Mouse (Mus musculus) CD4-positive helper T cell, adult 2 months (primary cell): ENCODE measurements around the gene Alox5ap.

Source experiments
- DNase-seq: peaks from one replicate; pipeline ENCODE4 v3.0.0-alpha.2; 2012; ENCODE audit warnings: low read depth, missing footprints, low spot score

Gene Alox5ap

DNA sequence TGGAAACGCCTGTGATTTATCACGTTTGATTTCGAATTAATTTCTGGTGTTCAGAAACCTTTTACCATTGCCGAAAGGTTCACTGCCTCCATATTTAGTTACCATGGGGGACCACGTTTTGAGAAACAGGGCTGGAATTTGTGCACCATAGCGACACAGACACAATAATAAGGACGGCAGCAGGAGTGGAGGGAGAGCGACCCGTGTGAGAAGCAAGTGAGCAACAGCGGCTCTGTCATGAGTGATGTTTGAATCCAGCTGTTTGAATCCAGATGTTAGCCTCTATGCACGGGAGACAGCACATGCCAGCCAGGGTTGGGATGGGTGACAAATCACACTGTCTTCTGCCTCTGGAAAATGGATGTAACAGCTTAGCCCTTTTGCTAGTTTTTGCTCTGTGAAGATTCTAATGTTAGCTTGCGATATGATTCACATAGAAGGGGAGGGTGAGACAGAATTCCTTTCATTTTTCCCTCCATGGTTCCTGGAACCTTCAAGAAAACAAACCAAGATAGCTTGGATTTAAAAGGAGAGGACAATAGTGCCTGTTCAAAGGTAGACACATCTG lies 50.0 kb downstream of the Alox5ap start:
- DNase-seq: no peak

DNA sequence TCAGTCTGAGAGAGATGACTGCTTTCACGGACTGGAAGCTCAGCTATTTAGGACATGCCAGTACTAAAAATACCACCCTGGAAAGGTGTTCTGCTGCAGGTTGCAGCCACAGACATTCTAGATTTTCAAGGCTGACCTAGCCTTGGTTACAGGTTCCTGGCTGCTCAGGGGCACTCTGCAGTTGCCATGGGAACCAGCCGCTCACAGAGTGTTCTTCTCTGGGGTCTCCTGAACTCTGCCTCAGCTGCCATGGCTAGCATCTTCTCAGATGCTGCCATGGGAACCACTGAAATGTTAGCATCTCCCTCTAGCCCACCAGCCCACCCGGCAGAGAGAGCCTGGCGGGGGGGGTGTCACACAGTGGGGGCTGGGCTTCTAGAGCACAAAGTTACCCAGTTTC lies 52.4 kb downstream of the Alox5ap start:
- DNase-seq: no peak

DNA sequence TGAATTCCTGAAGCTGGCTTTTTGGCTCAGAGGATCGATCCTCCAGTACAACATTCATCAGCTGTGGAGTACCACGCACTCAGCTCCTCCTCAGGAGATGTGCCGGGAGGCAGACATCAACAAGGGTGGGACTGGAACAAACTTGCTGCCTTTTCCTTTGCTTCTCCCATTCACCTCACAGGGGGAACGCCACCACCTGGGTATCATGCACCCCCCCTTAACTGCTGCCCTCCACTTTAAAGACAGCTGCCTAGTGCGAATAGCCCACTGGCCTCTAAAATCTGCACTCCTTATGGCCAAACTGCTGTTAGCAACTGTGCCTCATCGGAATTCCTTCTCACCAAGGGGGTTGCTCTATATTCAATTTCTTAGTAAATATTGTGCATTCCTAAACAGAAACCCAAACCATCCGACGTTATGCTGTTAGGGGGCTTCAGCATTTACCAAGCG lies 55.3 kb downstream of the Alox5ap start:
- DNase-seq: no peak

DNA sequence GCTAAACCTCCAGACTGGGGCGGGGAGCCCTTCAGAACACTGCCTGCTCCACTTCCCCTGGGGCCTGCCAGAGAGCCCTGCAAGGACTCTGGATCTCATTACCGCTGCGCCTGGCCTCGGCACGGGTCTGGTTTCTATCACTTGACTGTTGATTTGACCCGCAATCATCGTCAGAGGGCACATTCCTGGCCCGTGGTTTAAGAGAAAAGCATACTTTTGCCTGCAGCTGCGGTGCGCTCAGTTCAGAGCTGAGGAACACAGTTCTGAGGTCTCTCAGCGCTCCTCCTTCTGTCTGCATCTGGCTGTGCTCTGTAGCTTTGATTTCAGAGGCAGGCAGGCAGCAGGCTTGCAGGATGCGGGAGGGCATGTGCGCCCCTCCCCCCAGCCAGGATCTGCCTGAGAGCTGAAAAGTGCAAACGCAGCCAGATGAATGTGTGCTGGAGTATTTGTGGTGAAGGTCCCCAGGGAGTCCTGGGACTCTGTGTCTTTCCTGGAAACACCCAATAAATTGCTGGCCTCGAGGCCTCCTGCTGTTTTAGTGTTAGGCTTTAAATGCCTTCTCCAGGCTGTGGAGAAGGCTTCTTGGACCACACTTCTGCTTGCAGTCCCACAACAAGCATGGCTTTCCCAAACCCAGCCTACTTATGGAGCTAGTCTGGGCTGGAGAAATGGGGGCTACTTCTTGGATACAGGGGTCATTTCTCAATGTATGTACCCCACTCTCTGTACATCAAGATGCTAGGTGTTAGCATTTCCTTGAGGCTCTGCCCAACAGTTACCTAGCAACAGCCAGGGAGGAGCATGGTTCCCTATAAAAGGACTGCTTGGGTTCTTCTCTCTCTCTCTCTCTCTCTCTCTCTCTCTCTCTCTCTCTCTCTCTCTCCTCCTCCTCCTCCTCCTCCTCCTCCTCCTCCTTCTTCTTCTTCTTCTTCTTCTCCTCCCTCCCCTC lies 56.2 kb downstream of the Alox5ap start:
- DNase-seq: peak; percentile 73

DNA sequence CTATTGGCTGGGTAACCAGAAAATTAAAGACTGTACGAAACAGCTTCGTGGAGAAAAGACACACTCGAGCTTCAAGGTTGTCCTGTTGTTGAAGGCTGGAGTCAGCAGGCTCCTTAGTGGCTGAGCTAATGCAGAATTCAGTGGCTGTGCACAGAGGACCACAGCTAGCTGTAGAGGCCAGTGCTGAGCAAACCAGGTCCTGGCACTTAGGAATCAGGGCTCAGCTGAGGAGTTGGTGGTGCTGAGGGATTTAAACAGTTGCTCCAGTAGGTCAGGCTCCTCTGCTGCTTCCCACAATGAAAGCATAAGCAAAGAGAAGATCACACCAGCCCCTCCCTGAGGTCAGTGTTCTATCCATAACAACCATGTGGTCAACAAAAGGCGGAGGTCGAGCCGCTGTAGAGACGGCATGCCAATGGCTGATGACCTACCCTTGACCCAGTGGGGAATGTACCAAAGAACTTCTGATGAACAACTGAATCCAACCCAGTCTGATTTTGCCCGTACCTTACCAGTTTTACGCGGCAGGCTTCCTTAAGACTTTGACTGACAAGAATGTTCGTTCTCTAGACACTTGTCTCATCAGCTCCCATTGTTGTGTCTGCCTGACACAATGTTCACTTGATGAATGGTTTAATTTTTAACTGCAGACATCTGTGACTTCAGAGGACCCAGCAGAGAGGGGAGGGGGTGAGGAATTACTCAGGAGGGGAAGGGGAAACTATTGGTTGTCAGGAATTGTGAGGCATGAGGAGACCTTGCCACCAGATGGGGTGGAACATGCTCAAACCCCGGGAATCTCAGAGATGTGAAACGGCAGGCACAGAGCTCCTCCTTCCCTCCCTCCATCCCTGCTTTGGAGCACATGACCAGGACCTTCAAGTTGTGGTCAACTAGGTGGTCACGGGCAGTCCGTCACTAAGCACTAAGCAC lies 57.6 kb downstream of the Alox5ap start:
- DNase-seq: no peak

DNA sequence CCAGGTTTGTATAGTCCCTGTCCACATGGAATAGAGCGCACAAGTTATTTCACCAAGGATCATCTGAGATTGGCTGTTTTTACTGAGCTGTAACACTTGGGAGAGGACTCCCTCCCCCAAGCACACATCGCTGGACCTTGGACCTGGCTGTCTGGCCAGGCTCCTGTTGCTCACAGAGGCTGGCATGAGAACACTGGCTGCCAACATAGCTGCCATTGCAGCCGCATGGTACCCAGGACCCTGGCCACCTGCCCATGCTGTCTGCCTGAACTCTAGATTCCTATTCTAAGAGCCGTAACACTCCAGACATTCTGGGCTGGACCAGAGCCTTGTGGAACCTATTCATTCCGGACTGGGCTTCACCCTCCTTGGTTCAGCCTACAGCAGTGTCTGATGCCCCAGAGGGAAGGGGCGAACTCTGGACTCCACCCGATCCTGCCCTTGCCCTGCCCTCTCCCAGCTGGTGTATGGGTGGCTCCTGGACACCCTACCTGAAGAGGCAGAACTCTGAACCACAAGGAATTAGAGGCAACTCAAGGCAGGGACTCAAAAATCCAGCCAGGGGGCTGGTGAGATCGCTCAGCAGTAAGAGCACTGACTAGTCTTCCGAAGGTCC lies 58.5 kb downstream of the Alox5ap start:
- no peak for DNase-seq

DNA sequence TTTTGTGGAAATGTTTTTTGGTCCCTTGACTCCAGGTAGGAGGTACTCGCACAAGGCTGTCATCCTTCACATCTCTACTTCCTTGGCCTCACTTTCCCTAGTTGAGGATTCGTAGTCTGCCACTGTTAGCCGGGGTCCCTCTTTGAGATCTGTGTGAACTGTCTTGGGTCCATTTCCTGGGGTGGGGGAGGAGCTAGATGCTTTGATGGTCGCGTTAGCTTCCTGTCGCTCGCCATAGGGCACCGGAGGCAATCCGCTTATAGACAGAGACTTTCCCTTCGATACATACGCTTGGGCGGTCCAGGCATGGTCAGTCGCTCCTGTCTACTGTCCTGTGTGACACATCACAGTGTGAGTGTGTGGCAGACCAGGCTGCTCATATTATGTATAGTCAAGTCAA lies 60.2 kb downstream of the Alox5ap start:
- DNase-seq: peak; percentile 59

DNA sequence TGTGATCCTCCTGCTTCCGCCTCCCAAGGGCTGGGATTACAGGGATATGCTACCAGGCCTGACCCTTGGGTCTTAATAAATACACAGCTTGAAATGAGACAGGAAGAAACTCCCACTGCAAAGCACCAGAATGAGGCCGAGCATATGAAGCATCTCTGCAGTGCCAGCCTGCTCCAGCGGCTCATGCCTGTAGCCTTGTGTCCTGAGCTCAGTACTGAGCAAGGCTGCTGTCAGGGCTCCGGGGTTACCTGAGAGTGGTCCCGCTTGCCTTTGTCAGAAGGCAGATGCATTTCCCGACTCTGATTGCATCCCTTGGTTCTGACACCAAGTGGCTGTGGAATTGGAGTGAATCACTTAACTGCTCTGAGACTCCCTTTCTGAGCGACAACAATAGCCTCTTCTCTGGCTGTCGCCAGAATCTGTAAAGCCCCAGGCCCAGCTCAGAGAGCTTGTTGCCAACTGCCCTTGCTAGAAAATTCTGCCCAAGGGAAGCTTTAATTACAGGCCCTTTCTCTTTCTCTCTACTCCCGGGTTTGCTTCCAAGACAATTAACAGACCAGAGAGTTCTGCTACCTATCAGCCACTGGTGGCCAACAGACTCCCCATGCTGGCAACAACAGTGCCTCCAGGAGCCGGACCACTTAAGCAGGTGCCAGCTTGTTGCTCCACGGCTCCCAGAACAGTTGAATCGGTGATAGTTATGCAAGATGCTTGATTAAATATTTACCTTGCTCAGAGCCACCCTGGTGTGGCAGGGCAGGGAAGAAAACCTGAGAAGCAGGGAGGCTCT lies 64.7 kb downstream of the Alox5ap start:
- no peak for DNase-seq

DNA sequence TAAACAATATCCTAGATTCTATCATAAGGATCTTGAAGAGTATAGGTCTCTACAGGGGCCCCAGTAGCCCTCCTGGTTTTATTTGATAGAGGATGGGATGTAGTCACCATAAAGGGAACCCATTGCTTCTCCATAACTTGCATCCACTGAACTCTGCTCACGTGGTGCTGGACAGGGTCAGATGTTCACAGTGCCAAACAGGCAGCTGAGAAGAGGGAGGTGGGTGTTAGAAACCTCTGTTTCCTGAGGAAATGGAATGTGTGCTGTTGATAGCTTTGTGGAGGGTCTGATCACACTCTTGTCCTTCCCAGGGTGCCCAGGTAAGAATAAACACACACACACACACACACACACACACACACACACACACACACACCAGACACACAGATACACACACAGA lies 66.0 kb downstream of the Alox5ap start:
- no peak for DNase-seq

DNA sequence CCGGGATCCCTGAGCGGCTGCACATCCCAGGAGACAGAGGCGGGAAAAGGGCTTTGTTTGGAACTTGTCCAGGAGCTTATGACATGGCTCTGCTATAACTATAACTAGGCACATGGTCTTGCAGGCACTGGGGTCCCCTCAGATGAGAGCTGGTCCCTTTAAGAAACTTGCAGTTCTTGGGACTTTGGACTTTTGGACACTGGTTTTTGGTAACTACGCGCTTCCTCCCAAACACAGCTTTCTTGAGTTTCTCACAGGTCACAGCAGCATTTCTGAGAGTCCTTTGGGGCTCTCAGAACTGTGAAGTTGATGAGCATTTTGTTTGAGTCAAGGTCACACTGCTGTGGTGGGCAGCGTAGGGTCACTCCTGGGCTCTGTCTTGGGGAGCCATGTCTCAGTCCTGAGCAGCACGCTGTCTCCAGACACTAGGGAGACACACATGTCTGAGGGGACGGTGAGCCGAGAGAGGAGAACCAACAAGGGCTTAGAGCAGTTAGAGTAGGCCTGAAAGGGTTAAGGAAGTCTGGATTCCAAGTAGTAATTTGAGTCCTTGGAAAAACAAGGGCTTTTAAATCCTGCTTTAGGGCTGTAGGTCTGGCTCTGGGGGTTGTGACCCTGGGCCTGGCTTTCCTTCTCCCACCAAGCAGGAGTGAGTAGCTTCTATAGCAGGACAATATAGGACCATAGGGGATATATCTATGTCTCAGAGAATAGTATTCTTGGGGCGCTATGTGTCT lies 67.0 kb downstream of the Alox5ap start:
- no peak for DNase-seq

DNA sequence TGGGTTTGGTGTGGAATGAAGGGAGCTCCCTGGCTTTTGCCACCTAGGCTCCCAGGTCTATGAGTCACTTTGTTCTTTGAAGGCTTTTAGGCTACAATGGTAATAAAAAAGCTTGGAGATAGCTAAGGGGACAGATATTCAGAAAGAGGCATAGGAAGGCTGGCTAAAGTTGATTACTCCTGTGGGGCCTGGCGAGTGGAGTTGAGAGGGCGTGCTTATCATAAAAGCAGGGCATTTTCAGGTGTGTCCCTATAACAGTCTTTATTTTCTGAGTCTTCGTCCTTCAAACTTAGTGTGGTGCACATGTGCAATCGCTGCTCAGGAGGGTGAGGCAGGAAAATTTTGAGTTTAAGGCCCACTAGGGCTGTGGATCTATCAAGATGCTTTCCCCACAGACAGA lies 68.2 kb downstream of the Alox5ap start:
- no peak for DNase-seq

DNA sequence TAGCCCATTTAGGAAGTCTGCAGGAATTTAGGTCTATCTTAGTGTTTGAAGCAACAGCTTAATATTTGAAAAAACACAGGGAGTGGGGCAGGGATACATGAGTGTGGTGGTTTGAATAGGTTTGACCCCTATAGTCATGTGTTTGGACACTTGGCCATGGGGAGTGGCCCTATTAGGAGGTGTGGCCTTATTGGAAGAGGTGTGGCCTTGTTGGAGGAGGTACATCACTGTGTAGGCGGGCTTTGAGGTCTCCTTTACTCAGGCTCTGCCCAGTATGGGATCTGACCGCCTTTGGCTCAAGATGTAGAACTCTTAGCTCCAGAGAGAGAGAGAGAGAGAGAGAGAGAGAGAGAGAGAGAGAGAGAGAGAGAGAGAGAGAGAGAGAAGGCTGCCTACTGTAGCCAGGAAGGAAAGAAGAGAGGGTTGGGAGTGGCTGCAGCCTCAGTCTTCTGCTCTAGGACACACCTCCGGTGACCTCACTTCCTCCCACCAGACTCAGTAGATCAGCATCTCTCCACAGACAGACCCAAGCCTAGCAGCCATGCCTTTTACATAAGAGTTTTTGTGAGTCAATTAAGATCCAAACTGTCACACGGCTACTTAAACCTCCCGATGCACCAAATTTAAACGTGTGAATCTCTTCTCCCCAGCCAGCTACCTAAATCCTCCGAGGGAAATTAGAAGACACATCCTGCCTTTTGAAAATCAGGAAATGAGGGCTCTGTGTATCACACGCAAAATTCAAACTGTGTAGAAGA lies 69.6 kb downstream of the Alox5ap start:
- DNase-seq: peak; percentile 76

DNA sequence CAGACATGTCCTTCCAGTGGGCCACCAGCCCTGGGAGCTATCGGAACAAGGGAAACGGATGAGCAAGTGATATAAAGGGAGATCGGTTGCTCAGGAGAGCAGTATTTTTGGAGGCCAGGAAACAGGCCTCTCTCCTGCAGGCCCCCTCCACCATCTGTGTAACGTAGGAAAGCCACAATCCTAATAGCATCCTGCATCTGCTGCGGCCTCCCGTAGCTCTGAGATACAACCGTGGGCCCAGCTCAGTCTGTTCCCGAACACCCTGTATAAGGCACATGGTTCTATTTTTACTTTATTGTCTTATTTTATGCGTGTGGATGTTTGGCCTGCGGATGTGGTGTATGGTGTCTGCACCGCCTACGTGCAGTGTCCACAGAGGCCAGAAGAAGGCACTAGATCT lies 70.4 kb downstream of the Alox5ap start:
- DNase-seq: no peak

DNA sequence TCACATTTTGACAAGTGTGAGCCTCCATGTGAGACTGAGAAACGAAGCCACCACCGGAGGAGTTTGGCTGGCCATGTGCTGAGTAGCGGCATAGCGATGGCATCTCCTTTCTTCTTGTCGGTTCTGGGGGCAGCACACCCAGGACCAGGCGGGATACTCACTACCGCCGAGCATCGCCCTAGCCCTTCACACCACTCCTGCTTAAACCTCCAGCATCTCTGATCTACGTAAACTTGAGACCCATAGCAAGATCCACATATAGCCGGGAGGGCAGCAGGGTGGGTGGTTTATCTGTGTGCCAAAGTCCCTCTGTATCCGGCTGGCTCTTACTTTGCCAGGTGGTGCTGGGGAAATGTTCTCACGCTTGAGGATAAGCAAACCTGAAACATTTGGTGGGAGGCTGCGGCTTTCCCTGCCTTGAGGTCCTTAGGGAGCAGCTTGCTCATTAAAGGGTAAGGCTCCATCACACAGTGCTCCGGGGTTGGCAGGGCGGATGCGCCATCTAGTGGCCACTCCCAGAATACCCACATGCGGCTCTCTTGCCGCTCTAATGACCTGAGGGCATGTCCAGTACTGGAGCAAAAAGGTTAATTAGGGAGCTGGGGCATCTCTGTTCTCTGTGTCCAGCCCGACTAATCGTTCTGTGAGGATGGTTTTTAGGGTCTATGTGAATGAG lies 71.1 kb downstream of the Alox5ap start:
- DNase-seq: peak; percentile 70

DNA sequence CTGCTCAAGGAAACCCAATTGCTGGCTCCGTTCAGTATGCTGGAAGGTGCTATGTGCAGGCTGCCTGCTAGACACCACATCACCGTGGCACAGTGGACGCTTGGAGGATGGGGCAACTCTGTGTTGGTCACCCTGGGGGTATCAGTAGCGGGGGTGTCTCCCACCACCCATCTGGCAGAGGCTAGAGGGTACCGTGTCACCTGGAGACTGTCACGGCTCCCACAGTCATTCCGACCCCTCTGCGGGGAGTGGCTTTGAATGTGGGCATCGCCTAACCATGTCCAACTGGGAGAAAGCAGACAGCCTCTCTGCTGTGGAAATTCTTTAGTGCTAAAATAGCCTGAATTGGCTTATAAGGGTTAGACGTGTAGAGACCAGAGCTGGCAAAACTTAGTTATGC lies 72.6 kb downstream of the Alox5ap start:
- no peak for DNase-seq
